Mouse (Mus musculus): ENCODE measurements around the gene Atg4c.

- TF ChIP-seq CTCF (IDR thresholded peaks at IDR 0.05) (no peak), EP300 (IDR thresholded peaks at IDR 0.05) (0 out of 2 replicates have a peak, but pooled peaks have one; percentile 21)
These were observed 30.2 kb upstream of the Atg4c start for GRCm38 (mm10) chr4:99163547-99163946.
